Mouse (Mus musculus) cortical plate, adult 2 months (tissue): ENCODE results near the gene Psmb5.

ENCODE experiments used
- CTCF ChIP-seq: fragments of 200-500 bp; IDR thresholded peaks from 2 replicates; pipeline ENCODE4 v1.5.1; 2011; ENCODE audit warnings: mild to moderate bottlenecking, control low read depth, low read length; ENCODE audit not compliant: insufficient read depth; ENCODE audit errors: extremely low read depth
- POLR2A ChIP-seq: fragments of 200-500 bp; IDR thresholded peaks from 2 replicates; pipeline ENCODE4 v1.6.1; 2011; ENCODE audit warnings: mild to moderate bottlenecking, low read length, control low read depth; ENCODE audit not compliant: insufficient read depth; ENCODE audit errors: extremely low read depth

- peak; percentile 39 for TF ChIP-seq CTCF
- TF ChIP-seq POLR2A = no peak
Measured at GRCm38 (mm10) chr14:54578063-54578462, 39.8 kb downstream of the Psmb5 start.
